Mouse (Mus musculus) stomach, embryonic 16.5 days (tissue): ENCODE data around the gene Banp. TPM values are rescaled to one million over a fixed set of nuclear protein-coding genes. Genes with fewer than 3 reads are reported as not detected.

Experiments used
- ATAC-seq: fragments of 200-750 bp; cut with Nextera tagmentation; 2 replicates; pipeline ENCODE4 v1.8.0; 2017; ENCODE audit warnings: moderate number of reproducible peaks, moderate TSS enrichment; ENCODE audit not compliant: insufficient read depth, low FRiP score
- H3K27ac ChIP-seq: fragments of 300-500 bp; sonication (generic); 2 replicates; pipeline ENCODE4 v1.5.1; 2014; ENCODE audit warnings: low read length
- H3K27me3 ChIP-seq: fragments of 300-500 bp; sonication (generic); 2 replicates; pipeline ENCODE4 v1.6.1; 2014; ENCODE audit warnings: low read length, control low read depth, mixed read lengths; ENCODE audit not compliant: control insufficient read depth, insufficient read depth
- H3K36me3 ChIP-seq: fragments of 300-500 bp; sonication (generic); 2 replicates; pipeline ENCODE4 v1.6.1; 2014; ENCODE audit warnings: low read length; ENCODE audit not compliant: control insufficient read depth, insufficient read depth
- H3K4me1 ChIP-seq: fragments of 300-500 bp; sonication (generic); 2 replicates; pipeline ENCODE4 v1.6.1; 2014; ENCODE audit warnings: low read length, control low read depth, mixed read lengths; ENCODE audit not compliant: control insufficient read depth, insufficient read depth
- H3K4me2 ChIP-seq: fragments of 300-500 bp; sonication (generic); 2 replicates; pipeline ENCODE4 v1.6.1; 2014; ENCODE audit warnings: low read depth, low read length, mixed read lengths
- H3K4me3 ChIP-seq: fragments of 300-500 bp; sonication (generic); replicated peaks from 2 replicates; pipeline ENCODE4 v1.5.1; 2014; ENCODE audit warnings: mild to moderate bottlenecking, low read length
- H3K9ac ChIP-seq: fragments of 300-500 bp; sonication (generic); 2 replicates; pipeline ENCODE4 v1.6.1; 2014; ENCODE audit warnings: low read length
- H3K9me3 ChIP-seq: fragments of 300-500 bp; sonication (generic); replicated peaks from 2 replicates; pipeline ENCODE4 v1.6.1; 2016; ENCODE audit warnings: low read length, control low read depth; ENCODE audit not compliant: control insufficient read depth
- WGBS: fragments of 180-500 bp; shearing (Covaris S2); extraction: QIAGEN DNeasy Blood & Tissue Kit; methylation state at CpG from one replicate; pipeline ENCODE4 v1.1.7; 2014; 5-methylcytosine and 5-hydroxymethylcytosine counted together
- polyA plus RNA-seq: library from polyadenylated mRNA; unstranded; fragments of >200 nt; fragmentation: Nextera tagmentation; extraction: Ambion mirVana; gene quantifications from 2 replicates; pipeline ENCODE4 v1.2.1, GENCODE M21; 2015

Banp gene
- polyA plus RNA-seq, 1 experiment from 2014 or later = 35.9 TPM

DNA sequence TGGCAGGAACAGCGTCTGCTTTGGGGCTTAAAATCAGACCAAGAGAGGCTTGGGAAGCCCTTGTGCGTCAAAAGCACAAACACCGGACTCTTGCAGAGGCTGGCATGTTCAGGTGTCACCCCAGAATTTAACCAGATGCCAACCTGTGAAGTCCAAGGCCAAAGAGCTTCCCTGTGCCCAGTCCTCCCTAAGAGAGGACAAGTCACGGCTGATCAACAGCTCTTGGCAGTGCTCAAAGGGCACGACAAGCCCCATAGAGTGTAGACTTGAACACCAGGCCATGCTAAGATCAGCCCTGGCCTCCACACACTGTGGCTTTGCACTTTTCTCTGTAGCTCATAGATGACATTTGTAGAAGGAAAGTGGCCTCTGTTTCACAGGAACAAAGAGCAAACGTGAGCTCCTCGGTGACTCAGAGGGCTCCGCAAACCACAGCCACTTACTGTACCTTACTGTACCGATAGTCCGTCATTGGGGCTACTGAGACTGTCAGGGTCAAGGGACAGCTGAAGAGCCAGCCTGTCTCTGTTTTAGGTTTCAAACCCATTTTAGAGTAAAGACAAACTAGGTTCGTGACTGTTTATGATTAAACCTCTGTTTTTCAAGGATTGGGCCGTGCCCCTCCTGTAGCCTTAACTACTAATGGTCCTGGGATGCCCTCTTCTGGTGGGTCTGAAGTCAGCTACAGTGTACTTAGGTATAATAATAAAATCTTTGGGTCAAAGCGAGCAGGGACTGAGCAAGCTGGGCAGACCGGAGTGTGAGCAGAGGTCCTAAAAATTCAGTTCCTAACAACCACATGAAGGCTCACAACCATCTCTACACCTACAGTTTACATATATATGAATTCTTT, 16.7 kb upstream of the Banp start:
- Histone ChIP-seq H3K27ac (no peak overlapping the region), H3K27me3 (no peaks in the 10 kb centered on the region), H3K36me3 (no peaks in the 10 kb centered on the region), H3K4me1 (peaks cover 6% of the 10 kb centered on the region; the same call in 1 of the 2 replicates), H3K4me2 (no peak overlapping the region), H3K4me3 (no peak overlapping the region), H3K9me3 (no peaks in the 10 kb centered on the region), H3K9ac (no peak overlapping the region)
- ATAC-seq = no peak
- WGBS = 85% methylated on average over 14 of the region's 14 CpGs

GRCm38 (mm10) chr8:121934506-121934905, 15.0 kb upstream of the Banp start:
- Histone ChIP-seq H3K36me3 (no peaks in the 10 kb centered on the region), H3K9me3 (no peaks in the 10 kb centered on the region), H3K9ac (0 out of 2 replicates have a peak overlapping the region, but pooled peaks have one; percentile 12), H3K27me3 (no peaks in the 10 kb centered on the region), H3K4me3 (no peak overlapping the region), H3K4me2 (no peak overlapping the region), H3K4me1 (peaks cover 6% of the 10 kb centered on the region; the same call in 1 of the 2 replicates), H3K27ac (no peak overlapping the region)
- ATAC-seq = no peak
- WGBS = 48% methylated on average over 4 of the region's 4 CpGs

- no peak for ATAC-seq
- H3K4me2 ChIP-seq = no peak overlapping the region
- no peak overlapping the region for H3K4me3 ChIP-seq
- no peaks in the 10 kb centered on the region for H3K36me3 ChIP-seq
- H3K9ac ChIP-seq = 0 out of 2 replicates have a peak overlapping the region, but pooled peaks have one; percentile 12
- H3K4me1 ChIP-seq = peaks cover 6% of the 10 kb centered on the region; the same call in 1 of the 2 replicates
- H3K27ac ChIP-seq = 0 out of 2 replicates have a peak overlapping the region, but pooled peaks have one; percentile 3
- no peaks in the 10 kb centered on the region for H3K27me3 ChIP-seq
- no peaks in the 10 kb centered on the region for H3K9me3 ChIP-seq
Observed at GRCm38 (mm10) chr8:121934923-121935322, 14.6 kb upstream of the Banp start.

GRCm38 (mm10) chr8:121935341-121936294, 13.9 kb upstream of the Banp start:
- Histone ChIP-seq H3K9ac (0 out of 2 replicates have a peak overlapping the region, but pooled peaks have one; percentile 3), H3K4me3 (no peak overlapping the region), H3K27ac (peak overlapping the region; percentile 3; the same call in 1 of the 2 replicates), H3K9me3 (no peaks in the 10 kb centered on the region), H3K4me2 (no peak overlapping the region), H3K36me3 (no peaks in the 10 kb centered on the region), H3K4me1 (peaks cover 6% of the 10 kb centered on the region; the same call in 1 of the 2 replicates), H3K27me3 (no peaks in the 10 kb centered on the region)
- peak; percentile 34; the same call in 1 of the 2 replicates for ATAC-seq
- 51% methylated on average over 12 of the region's 12 CpGs for WGBS

- 44% methylated on average over 14 of the region's 14 CpGs for WGBS
- H3K9ac ChIP-seq = no peak overlapping the region
- H3K4me2 ChIP-seq = no peak overlapping the region
- H3K36me3 ChIP-seq = no peaks in the 10 kb centered on the region
- H3K9me3 ChIP-seq = no peaks in the 10 kb centered on the region
- 0 out of 2 replicates have a peak overlapping the region, but pooled peaks have one; percentile 21 for H3K27ac ChIP-seq
- no peak overlapping the region for H3K4me3 ChIP-seq
- H3K4me1 ChIP-seq = peaks cover 6% of the 10 kb centered on the region; the same call in 1 of the 2 replicates
- H3K27me3 ChIP-seq = no peaks in the 10 kb centered on the region
- peak; percentile 34; the same call in 1 of the 2 replicates for ATAC-seq
Observed at GRCm38 (mm10) chr8:121936391-121936790, 13.2 kb upstream of the Banp start.

DNA sequence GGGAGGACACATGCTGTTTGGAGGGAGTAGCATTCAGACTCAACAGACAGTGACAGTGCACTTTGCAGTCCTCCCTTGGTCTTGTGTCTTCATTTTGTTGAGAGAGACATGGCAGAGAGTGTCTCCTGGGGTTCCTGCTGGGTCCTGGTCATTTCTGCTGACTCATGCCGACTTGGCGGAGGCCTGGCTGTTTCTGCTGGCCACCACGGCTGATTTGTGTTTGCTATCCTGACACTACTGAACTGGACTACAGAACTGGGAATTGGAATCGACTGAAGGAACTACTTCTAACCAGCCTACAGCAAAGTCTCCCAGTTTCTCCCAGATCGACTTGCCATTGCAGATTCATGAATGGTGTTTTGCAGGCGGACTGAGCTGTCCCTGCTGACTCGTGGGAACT, 10.8 kb upstream of the Banp start:
- no peak for ATAC-seq
- WGBS = 77% methylated on average over 7 of the region's 7 CpGs
- Histone ChIP-seq H3K4me3 (no peak overlapping the region), H3K27me3 (no peaks in the 10 kb centered on the region), H3K9me3 (no peaks in the 10 kb centered on the region), H3K27ac (no peak overlapping the region), H3K9ac (no peak overlapping the region), H3K4me2 (no peak overlapping the region), H3K36me3 (no peaks in the 10 kb centered on the region), H3K4me1 (peaks cover 6% of the 10 kb centered on the region; the same call in 1 of the 2 replicates)

GRCm38 (mm10) chr8:121943057-121943540, 6.5 kb upstream of the Banp start:
- Histone ChIP-seq H3K27ac (no peak overlapping the region), H3K9ac (no peak overlapping the region), H3K4me1 (peaks cover 9% of the 10 kb centered on the region), H3K4me2 (no peak overlapping the region), H3K9me3 (no peaks in the 10 kb centered on the region), H3K27me3 (no peaks in the 10 kb centered on the region), H3K4me3 (no peak overlapping the region), H3K36me3 (no peaks in the 10 kb centered on the region)
- WGBS = 23% methylated on average over 2 of the region's 2 CpGs
- ATAC-seq = no peak

- peaks cover 15% of the 10 kb centered on the region for H3K4me1 ChIP-seq
- no peaks in the 10 kb centered on the region for H3K9me3 ChIP-seq
- no peak overlapping the region for H3K4me2 ChIP-seq
- no peak overlapping the region for H3K27ac ChIP-seq
- H3K9ac ChIP-seq = no peak overlapping the region
- no peaks in the 10 kb centered on the region for H3K27me3 ChIP-seq
- H3K4me3 ChIP-seq = no peak overlapping the region
- no peaks in the 10 kb centered on the region for H3K36me3 ChIP-seq
- ATAC-seq = no peak
- WGBS = 79% methylated on average over 8 of the region's 8 CpGs
Observed at GRCm38 (mm10) chr8:121943716-121944115, 5.8 kb upstream of the Banp start.
